Mouse (Mus musculus) lung, postnatal 0 days (tissue): ENCODE results near the gene Plxdc2.
A peak's percentile ranks its signal among the peaks of the same experiment; 100 is the strongest.

Source experiments
- CTCF ChIP-seq: IDR thresholded peaks from 2 replicates; pipeline ENCODE4 v1.5.1; 2016; ENCODE audit warnings: antibody characterized with exemption, mild to moderate bottlenecking
- EP300 ChIP-seq: IDR thresholded peaks from 2 replicates; pipeline ENCODE4 v1.6.1; 2016; ENCODE audit warnings: antibody characterized with exemption, mild to moderate bottlenecking, control low read depth

DNA sequence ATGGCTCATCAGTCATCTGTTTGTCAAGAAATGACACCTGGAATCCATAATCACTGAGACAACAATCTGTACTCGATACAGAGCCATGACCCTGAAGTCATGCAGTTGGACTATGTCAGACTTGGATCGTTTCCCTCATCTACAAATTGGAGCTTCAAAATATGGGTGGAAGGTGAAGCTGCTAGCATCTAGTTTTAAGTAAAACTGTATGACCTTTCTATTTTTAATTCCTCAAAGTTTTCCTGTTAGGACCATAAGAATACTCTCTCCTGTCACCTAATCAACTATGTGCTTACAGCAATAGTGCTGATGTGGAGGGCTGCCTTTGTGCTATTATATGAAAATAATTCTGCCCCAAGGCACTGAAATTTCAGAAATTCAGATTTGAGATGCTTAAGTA is 401.1 kb downstream of the Plxdc2 start:
- no peak for TF ChIP-seq CTCF
- peak; percentile 62; the same call in 1 of the 2 replicates for TF ChIP-seq EP300
